Mouse (Mus musculus): Measurements from ENCODE around the gene Nudt2.
"Not testable (repeated sequence)": the region's sequence is repeated elsewhere in the genome, so short reads cannot be mapped to it uniquely, and the experiment has no call there.

Nudt2 gene

DNA sequence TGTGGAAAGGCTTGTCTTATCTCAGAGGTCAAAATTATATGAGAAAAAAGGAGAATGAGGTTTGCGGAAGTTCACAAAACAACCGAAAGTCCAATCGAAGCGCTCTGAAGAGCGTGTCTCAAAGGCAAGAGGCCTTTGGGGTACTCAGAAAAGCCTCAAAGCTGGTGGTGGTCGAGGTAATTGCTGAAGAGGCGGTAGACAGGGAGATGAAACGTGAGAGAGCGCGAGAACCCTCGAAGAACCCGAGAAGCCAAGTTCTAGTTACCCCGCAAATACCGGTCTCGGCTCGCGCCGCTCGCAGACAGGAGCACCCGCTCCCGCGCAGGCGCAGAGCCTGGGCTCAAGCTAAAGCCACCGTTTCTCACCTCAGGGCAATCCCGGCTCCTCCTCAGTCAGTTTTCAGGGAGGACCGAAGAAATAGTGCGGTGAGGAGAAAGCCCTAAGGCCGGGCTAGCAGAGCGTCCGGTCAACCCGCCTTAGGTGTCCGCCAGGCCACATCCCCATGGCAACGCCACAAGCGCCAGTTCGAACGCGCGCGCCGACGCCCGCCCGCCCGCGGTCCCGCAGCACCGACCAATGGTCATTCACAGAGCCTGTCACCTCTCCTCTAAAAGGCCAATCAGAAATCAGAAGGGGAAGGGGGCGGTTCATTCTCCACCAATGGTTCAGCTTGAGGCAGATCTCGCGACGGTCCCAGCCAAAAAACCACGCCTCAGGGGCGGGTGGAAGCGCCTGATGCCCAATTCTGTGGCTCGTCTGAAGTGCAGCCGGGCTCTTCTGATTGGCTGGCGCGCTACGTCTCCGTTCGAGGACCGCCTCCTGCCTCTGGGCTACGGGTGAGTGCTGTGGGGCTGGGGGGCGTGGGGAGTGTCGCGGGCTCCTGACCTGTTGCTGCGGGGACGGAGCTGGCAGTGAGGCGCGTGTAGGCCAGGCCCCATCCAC lies at the start of gene Nudt2, which contains the start of gene Kif24:
Gene Nudt2, plus strand, starts transcription at position 807 of the 942 bp plus-strand sequence.
Gene Kif24, minus strand, starts transcription at position 543 of the 942 bp plus-strand sequence.
- DNase-seq (ENCODE audit: extremely low spot score, low read depth, low spot score) = peak; percentile 94

DNA sequence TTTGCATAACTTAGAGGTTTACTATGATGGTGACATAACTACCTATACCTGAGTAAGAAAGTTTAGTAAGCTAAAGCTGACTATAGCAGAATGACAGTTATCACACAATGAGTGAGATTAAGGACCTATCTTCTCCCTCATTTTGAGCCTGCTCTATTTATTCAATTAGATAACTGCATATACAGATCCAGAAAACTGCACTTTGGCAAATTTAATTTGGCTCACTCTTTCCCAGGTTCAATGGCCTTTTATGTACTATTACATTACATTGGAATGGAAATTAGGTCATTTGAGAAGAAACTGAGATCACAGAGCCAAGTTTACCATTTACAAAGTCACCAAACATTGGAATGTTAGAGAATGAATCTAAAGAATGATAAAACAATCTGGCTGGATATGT lies 48.0 kb upstream of the Nudt2 start:
- DNase-seq (ENCODE audit: extremely low spot score, low read depth, low spot score) = no peak

DNA sequence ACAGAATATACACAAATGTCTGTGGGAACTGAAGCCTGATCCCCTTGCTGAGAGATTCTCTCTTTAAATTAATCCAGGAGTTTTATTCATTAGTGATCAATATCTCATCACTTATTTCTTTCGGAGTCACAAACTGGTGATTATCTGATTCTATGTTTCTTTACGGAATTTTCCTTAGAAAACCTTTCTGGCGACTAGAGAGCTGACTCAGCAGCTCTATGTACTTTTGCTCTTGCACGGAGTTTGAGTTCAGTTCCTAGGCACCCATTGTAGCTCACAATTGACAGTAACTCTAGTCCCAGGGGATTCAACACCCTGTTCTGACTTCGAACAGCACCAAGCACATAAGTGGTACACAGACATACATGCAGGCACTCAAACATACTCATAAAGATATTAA lies 26.0 kb upstream of the Nudt2 start:
- DNase-seq (ENCODE audit: extremely low spot score, low read depth, low spot score) = no peak

GRCm38 (mm10) chr4:41442790-41443302 lies 22.1 kb upstream of the Nudt2 start:
- DNase-seq (ENCODE audit: extremely low spot score, low read depth, low spot score) = no peak

GRCm38 (mm10) chr4:41447595-41447994 lies 17.4 kb upstream of the Nudt2 start:
- DNase-seq (ENCODE audit: extremely low spot score, low read depth, low spot score) = no peak

DNA sequence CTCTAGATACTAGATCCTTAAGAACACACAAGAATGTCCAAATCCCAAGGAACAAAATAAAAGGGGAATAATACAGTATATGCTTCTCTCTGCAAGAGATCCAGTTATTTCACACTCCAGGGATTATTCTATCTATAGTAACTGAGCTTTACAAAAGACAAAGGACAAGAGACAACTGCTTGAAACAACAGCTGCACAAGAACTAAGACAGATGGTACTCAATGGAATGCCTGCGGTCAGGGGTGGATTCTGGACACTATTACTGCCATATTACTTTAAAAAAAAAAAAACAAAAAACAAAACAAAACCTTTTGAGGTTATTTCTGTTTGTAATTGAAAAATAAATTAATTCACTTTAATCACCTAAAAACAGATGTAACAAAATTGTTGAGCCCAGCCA lies 4.3 kb upstream of the Nudt2 start:
- DNase-seq (ENCODE audit: extremely low spot score, low read depth, low spot score) = no peak

- not testable (repeated sequence) for DNase-seq (ENCODE audit: extremely low spot score, low read depth, low spot score)
Measured at GRCm38 (mm10) chr4:41463051-41463738, 1.8 kb upstream of the Nudt2 start.

DNA sequence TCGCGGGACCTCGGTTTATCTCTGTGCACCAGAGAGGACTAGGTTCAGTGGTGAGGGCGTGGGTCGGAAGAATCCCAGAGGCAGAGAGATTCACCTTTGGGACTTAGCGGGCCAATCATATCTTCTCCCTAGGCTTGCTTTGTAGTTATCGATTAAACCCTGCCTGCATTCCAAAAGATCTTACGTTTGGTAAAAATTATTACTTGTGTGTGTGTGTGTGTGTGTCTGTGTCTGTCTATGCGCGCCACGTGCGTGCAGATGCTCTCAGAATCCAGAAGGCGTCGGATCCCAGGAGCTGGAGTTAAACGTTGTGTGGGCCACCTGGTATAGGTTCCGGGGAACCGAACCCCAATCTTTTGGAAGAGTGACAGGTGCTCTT lies 325 bp downstream of the Nudt2 start:
- DNase-seq (ENCODE audit: extremely low spot score, low read depth, low spot score) = no peak

- DNase-seq (ENCODE audit: extremely low spot score, low read depth, low spot score) = no peak
Measured at GRCm38 (mm10) chr4:41468396-41469080, 3.6 kb downstream of the Nudt2 start.

DNA sequence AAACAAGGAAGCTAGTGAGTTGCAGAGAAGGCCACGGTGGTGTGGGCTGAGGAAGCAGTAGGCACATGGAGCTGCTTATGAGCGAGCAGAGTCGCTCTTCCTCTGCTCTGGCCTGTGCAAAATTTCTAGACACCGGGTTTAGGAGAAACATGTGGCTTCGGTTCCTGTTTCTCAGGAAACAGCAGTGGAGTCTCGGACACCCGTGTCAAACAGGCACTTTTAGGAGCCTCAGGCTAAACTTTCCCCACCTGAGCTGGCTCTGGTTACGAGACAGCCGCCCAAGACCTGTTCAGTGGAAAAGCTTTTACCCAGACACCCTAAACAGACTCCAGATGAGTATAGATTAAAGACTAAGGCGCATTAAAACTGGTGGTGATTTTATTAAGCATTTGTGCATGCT lies 4.2 kb downstream of the Nudt2 start:
- DNase-seq (ENCODE audit: extremely low spot score, low read depth, low spot score) = no peak

DNA sequence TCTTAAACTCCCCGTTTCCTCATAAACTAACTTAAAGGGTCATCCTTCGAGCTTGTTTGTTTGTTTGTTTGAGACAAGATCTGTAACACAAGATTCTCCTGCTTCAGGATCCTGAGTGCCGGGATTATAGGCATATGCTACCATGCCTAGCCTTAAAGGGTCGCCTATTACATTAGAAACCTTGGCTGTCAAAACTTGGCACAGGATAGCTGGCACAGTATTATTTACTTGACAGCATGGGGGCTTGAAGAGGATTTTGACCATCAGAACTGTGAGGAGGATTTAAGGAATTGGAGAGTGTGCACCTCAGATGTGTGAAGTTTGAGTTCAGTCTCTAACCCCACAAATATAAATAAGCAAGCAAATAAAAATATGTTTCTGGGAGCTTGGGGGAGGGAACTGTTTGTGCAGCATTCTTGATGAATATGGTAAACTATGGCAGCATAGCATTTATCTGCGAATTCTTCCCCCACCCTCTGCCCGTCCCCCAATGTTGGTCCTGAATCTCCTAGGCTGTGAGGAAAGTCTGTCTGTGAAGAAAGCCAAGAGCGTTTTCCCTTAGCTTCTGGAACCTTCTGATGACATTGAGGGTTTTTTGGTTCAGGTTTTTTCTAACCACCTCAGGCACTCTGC lies 5.2 kb downstream of the Nudt2 start:
- no peak for DNase-seq (ENCODE audit: extremely low spot score, low read depth, low spot score)

GRCm38 (mm10) chr4:41470684-41471383 lies 5.9 kb downstream of the Nudt2 start:
- DNase-seq (ENCODE audit: extremely low spot score, low read depth, low spot score) = no peak

- no peak for DNase-seq (ENCODE audit: extremely low spot score, low read depth, low spot score)
Measured at GRCm38 (mm10) chr4:41471384-41471689, 6.4 kb downstream of the Nudt2 start.

GRCm38 (mm10) chr4:41477648-41478160 lies 12.8 kb downstream of the Nudt2 start:
- DNase-seq (ENCODE audit: extremely low spot score, low read depth, low spot score) = no peak

- no peak for DNase-seq (ENCODE audit: extremely low spot score, low read depth, low spot score)
Measured at GRCm38 (mm10) chr4:41478751-41479455, 14.0 kb downstream of the Nudt2 start.

DNA sequence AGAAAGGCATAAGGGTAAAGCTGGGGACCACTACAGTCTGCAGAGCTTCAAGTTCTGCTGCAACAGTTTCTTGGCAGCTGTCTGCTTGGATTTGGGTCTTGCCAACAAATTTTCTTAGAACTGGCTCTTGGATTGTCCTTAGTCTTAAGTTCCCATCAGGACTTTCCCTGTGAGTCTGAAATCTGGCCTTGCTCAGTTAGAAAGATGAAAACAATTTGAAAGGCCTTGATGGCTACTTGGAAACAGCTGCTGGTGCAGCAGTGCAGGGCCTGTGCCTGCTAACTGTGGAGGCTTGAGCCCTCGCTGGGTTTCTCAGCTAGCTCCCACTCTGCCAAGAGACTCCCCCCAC lies 14.5 kb downstream of the Nudt2 start:
- DNase-seq (ENCODE audit: extremely low spot score, low read depth, low spot score) = no peak

GRCm38 (mm10) chr4:41480254-41480653 lies 15.3 kb downstream of the Nudt2 start:
- DNase-seq (ENCODE audit: extremely low spot score, low read depth, low spot score) = no peak

DNA sequence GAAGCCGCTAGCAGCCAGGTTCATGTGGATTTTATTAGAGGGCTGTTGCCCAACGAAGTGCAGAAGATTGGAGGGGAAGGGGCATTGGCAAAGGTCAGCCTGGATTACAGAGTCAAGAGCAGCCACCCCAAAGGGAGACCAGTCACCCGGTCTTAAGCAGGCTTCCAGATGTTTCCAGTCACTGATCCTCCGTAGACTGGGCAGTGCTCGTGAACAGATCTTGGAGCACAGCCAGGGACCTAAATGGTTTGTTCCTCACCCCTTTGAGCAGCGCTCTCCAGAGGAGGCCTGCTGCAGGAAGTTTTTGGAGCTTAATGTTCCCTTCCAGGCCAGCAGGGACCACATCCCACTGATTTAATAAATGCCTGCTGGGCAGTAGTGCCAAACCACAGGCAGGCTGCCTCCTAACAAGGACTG lies 16.7 kb downstream of the Nudt2 start:
- DNase-seq (ENCODE audit: extremely low spot score, low read depth, low spot score) = peak; percentile 56

- DNase-seq (ENCODE audit: extremely low spot score, low read depth, low spot score) = no peak
Measured at GRCm38 (mm10) chr4:41492951-41493350, 28.0 kb downstream of the Nudt2 start.
